ENCODE assay signal across 23 mouse cellular contexts in the genomic region with DNA sequence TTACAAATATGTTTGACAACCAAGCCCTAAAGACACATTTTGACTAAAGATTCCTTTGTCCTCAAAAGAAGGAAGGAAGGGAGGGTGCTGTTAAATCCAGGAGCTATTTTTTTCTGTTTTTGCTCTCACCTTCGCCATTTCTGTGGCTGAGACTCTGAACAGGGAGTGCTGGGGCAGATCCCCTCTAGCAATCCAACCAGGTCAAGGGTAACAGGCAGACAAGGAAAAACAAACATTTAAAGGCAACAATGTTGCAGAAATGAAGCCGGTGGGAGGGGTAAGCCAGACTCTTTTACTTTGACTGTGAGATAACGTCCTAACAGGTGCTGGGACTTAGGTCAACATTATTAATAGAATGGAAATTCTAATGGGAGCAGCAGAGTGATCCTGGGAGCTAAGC.
DNase-seq lines count a peak whose midpoint lies in the region; ATAC-seq and TF ChIP-seq lines count a peak whose summit lies in the region.
"Had no signal": no experiment of that assay in that cellular context is flagged by ENCODE, and none has a peak within 500 bp of the region (broad histone marks: within the 10 kb centered on the region; RNA-seq: fewer than 3 reads in every experiment).

No protein-coding gene starts in this region.

- no peak overlapping the region for H3K9ac ChIP-seq in liver, adult 2 months (ENCODE audit: low read depth, low read length)
- H3K9ac ChIP-seq in liver, embryonic 11.5 days (ENCODE audit: low read depth, low read length), result no peak overlapping the region
- H3K9ac ChIP-seq in stomach, postnatal 0 days (ENCODE audit: low read length), result no peak overlapping the region
- H3K9ac ChIP-seq: embryonic facial prominence, embryonic 13.5 days; forebrain, embryonic 13.5 days; forebrain, postnatal 0 days; heart, embryonic 13.5 days; hindbrain, embryonic 12.5 days had no signal

- H3K79me2 ChIP-seq in liver, adult 2 months (ENCODE audit: control insufficient read depth, insufficient read depth, low read length), result no peaks in the 10 kb centered on the region
- no peaks in the 10 kb centered on the region for H3K79me2 ChIP-seq in myocyte (ENCODE audit: control insufficient read depth, insufficient read depth)

- no peak overlapping the region for H3K27ac ChIP-seq in liver, adult 2 months (replicated peaks; ENCODE audit: insufficient read depth, low read depth, low read length)
- H3K27ac ChIP-seq in liver, embryonic 11.5 days (ENCODE audit: low read depth, low read length), result no peak overlapping the region
- no peak overlapping the region for H3K27ac ChIP-seq in stomach, postnatal 0 days (replicated peaks)
- H3K27ac ChIP-seq: embryonic facial prominence, embryonic 13.5 days; forebrain, embryonic 13.5 days; heart, embryonic 13.5 days; hindbrain, embryonic 12.5 days had no signal

- DNase-seq in gastrocnemius, adult 18-20 months (ENCODE audit: low spot score), result peak; percentile 15
- DNase-seq in gastrocnemius, postnatal 36 days, result no peak
- DNase-seq in liver, adult 2 months (ENCODE audit: extremely low read depth, low read depth, low spot score), result peak; percentile 85
- no peak for DNase-seq in liver, embryonic 11.5 days (ENCODE audit: low spot score)
- peak; percentile 48 for DNase-seq in stomach, postnatal 0 days (ENCODE audit: low spot score)
- DNase-seq in layer of hippocampus, adult 9-11 months, result no peak
- DNase-seq in right cerebral cortex, postnatal 36 days (ENCODE audit: low spot score in 2 of 2), result no peak
- DNase-seq: adrenal gland, postnatal 10 days; B cell, adult 2 months; cerebellum, adult 11 months; cerebellum, adult 9-10 months; cerebellum, postnatal 25 days; forebrain, postnatal 0 days; gastrocnemius, postnatal 14 days; heart, postnatal 4 days had no signal

- H3K4me1 ChIP-seq in liver, adult 2 months (ENCODE audit: control insufficient read depth, insufficient read depth, low read length), result peaks cover 7% of the 10 kb centered on the region; the same call in 1 of the 2 replicates
- H3K4me1 ChIP-seq in liver, embryonic 11.5 days (replicated peaks; ENCODE audit: control insufficient read depth, insufficient read depth, low read length), result no peaks in the 10 kb centered on the region
- H3K4me1 ChIP-seq in stomach, postnatal 0 days (replicated peaks; ENCODE audit: control insufficient read depth, insufficient read depth), result no peaks in the 10 kb centered on the region
- H3K4me1 ChIP-seq: embryonic facial prominence, embryonic 13.5 days; forebrain, embryonic 13.5 days; hindbrain, embryonic 12.5 days had no signal

- WGBS in liver, adult 2 months, result 17% methylated on average over 3 of the region's 3 CpGs
- 63% methylated on average over 3 of the region's 3 CpGs for WGBS in liver, embryonic 11.5 days
- 42% methylated on average over 3 of the region's 3 CpGs for WGBS in stomach, postnatal 0 days

- no peak for TF ChIP-seq CTCF in liver, adult 2 months (IDR thresholded peaks at IDR 0.05; ENCODE audit: low read depth, low read length)
- no peak for TF ChIP-seq CTCF in stomach, postnatal 0 days (IDR thresholded peaks at IDR 0.05; ENCODE audit: low read depth)

- intact Hi-C loops in gastrocnemius, postnatal 36 days (cut with DNase I), result no loop called here

- no peaks in the 10 kb centered on the region for H3K27me3 ChIP-seq in liver, adult 2 months (ENCODE audit: control insufficient read depth, insufficient read depth, low read length)
- no peaks in the 10 kb centered on the region for H3K27me3 ChIP-seq in liver, embryonic 11.5 days (replicated peaks; ENCODE audit: control insufficient read depth, insufficient read depth, low read length)
- H3K27me3 ChIP-seq in myocyte (ENCODE audit: control insufficient read depth, insufficient read depth, insufficient read length), result no peaks in the 10 kb centered on the region
- no peaks in the 10 kb centered on the region for H3K27me3 ChIP-seq in stomach, postnatal 0 days (ENCODE audit: control insufficient read depth, insufficient read depth, low read length)
- H3K27me3 ChIP-seq: embryonic facial prominence, embryonic 13.5 days; forebrain, embryonic 13.5 days; heart, embryonic 13.5 days; hindbrain, embryonic 12.5 days had no signal

- no peak overlapping the region for H3ac ChIP-seq in myocyte (ENCODE audit: control insufficient read depth, insufficient read length)

- no peak overlapping the region for H3K4me3 ChIP-seq in liver, adult 2 months (ENCODE audit: insufficient read depth, low read depth, low read length)
- no peak overlapping the region for H3K4me3 ChIP-seq in liver, embryonic 11.5 days (ENCODE audit: low read depth, low read length)
- no peak overlapping the region for H3K4me3 ChIP-seq in myocyte
- H3K4me3 ChIP-seq in stomach, postnatal 0 days (ENCODE audit: low read depth, low read length), result no peak overlapping the region
- H3K4me3 ChIP-seq: embryonic facial prominence, embryonic 13.5 days; forebrain, embryonic 13.5 days; heart, embryonic 13.5 days; hindbrain, embryonic 12.5 days had no signal

- TF ChIP-seq POLR2A in liver, adult 2 months (IDR thresholded peaks at IDR 0.05; ENCODE audit: extremely low read depth, insufficient read depth, low read length), result no peak
- no peak for TF ChIP-seq POLR2A in myocyte (IDR thresholded peaks at IDR 0.05; ENCODE audit: insufficient read length, low read depth)

- H3K4me2 ChIP-seq in liver, embryonic 11.5 days, result no peak overlapping the region
- peak overlapping the region; percentile 26 for H3K4me2 ChIP-seq in myocyte (ENCODE audit: low read depth)
- no peak overlapping the region for H3K4me2 ChIP-seq in stomach, postnatal 0 days (replicated peaks; ENCODE audit: low read depth)
- H3K4me2 ChIP-seq: embryonic facial prominence, embryonic 13.5 days; forebrain, embryonic 13.5 days; heart, embryonic 13.5 days; hindbrain, embryonic 12.5 days had no signal

- H3K9me3 ChIP-seq in liver, embryonic 11.5 days (ENCODE audit: control insufficient read depth, low read length), result no peaks in the 10 kb centered on the region
- H3K9me3 ChIP-seq in stomach, postnatal 0 days (ENCODE audit: control insufficient read depth, low read length), result no peaks in the 10 kb centered on the region
- H3K9me3 ChIP-seq: embryonic facial prominence, embryonic 13.5 days; forebrain, embryonic 13.5 days; heart, embryonic 13.5 days; hindbrain, embryonic 12.5 days had no signal

- no peak for TF ChIP-seq EP300 in stomach, postnatal 0 days (optimal IDR thresholded peaks at IDR 0.05)

- H3K36me3 ChIP-seq in liver, adult 2 months (ENCODE audit: control insufficient read depth, insufficient read depth, low read length), result no peaks in the 10 kb centered on the region
- no peaks in the 10 kb centered on the region for H3K36me3 ChIP-seq in liver, embryonic 11.5 days (ENCODE audit: control insufficient read depth, insufficient read depth, low read length)
- no peaks in the 10 kb centered on the region for H3K36me3 ChIP-seq in myocyte (ENCODE audit: control insufficient read depth, insufficient read depth)
- H3K36me3 ChIP-seq in stomach, postnatal 0 days (ENCODE audit: control insufficient read depth, insufficient read depth, low read length), result no peaks in the 10 kb centered on the region
- H3K36me3 ChIP-seq: embryonic facial prominence, embryonic 13.5 days; G1E; heart, embryonic 13.5 days; hindbrain, embryonic 12.5 days had no signal

- no peak for ATAC-seq in liver, embryonic 11.5 days (replicated peaks; ENCODE audit: low FRiP score)
- peak; percentile 80 for ATAC-seq in stomach, postnatal 0 days (ENCODE audit: low FRiP score, low TSS enrichment)
- ATAC-seq: CD4-positive, CD25-positive, alpha-beta regulatory T cell, adult 4 months; forebrain, embryonic 13.5 days; forebrain, postnatal 0 days; hindbrain, embryonic 16.5 days had no signal

TF ChIP-seq in myocyte, 11 proteins besides CTCF, POLR2A, EP300 and RAD21:
- peak in 1 of 3 experiments; percentile 27 for TF ChIP-seq MYOG (IDR thresholded peaks at IDR 0.05; ENCODE audit: control insufficient read depth in 1 of 3, insufficient read depth in 1 of 3, insufficient read length in 2 of 3, low read depth in 2 of 3)
- TF ChIP-seq USF1 (IDR thresholded peaks at IDR 0.05; ENCODE audit: low read depth), result no peak

Comparison
In these comparisons a context has a peak if more than half of its experiments do, and no peak if none do; other contexts are left out.
1. DNase-seq: peak in gastrocnemius, adult 18-20 months (single experiment), liver, adult 2 months (single experiment) and stomach, postnatal 0 days (single experiment); none in gastrocnemius, postnatal 36 days (0 of 2), liver, embryonic 11.5 days (single experiment), layer of hippocampus, adult 9-11 months (single experiment) and right cerebral cortex, postnatal 36 days (0 of 2).